Mouse (Mus musculus) gastrocnemius, adult 18-20 months (tissue): Measurements from ENCODE around the gene Calml3. TPM values are rescaled to one million over a fixed set of nuclear protein-coding genes. Genes with fewer than 3 reads are reported as not detected.

Experiments used
- DNase-seq: peaks from one replicate; pipeline ENCODE4 v3.0.0; 2021; ENCODE audit warnings: low spot score
- total RNA-seq, 2 experiments: library from RNA; stranded (reverse); gene quantifications; 2 replicates each; pipeline ENCODE4 v1.2.3; 2021

Calml3 gene
- total RNA-seq, 2 experiments from 2014 or later = not detected

DNA sequence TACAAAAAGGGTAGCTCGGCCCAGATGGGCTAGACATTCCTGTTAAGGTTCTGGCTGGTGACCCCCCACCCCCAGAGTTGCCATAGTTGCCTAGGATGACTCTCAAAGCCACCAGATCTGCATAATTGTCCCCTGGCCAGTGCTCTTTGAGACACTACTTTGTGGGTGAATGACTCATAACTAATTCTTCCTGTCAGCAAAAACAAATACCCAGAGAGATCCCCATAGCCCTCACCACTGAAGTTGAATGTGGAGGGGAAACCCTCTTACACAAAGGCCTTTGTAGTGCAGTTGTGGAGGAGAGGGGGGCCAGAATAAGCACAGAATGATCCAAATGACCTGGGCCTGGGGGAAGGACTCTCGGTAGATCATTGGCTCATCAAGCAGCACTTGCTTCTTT lies 21.6 kb downstream of the Calml3 start:
- DNase-seq = no peak

DNA sequence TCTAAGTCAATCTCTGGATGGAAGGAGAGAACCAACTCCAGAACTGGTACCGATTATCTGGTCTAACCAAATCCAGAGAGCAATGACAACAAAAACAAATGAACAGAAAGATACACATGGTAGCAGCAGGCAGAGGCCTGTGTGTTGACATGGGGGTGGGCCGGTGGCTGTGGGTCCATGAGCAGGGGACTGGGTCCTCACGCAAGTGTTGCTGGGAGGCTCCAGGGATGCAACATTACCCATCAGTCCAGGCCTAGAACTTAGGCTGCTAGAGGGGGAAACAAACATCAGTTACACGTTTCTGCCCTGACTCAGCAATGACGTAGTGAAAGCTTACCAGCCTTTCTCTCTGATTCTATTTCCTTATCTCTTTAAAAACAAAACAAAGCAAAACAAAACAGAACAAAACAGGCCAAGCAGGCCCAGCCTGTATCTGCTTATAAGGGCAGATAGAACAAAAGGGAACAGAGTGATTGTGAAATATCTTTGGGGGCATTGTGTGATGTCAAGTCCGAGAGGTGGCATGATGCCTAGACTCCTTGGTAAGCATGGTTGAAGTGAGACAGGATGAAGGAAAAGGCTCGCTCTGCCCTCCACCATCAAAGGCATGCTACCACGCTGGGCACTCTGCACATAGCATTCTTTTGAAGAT lies 24.4 kb downstream of the Calml3 start:
- DNase-seq = no peak

- no peak for DNase-seq
These were observed 25.3 kb downstream of the Calml3 start for GRCm38 (mm10) chr13:3778591-3779364.

GRCm38 (mm10) chr13:3777216-3777912 lies 26.8 kb downstream of the Calml3 start:
- no peak for DNase-seq

DNA sequence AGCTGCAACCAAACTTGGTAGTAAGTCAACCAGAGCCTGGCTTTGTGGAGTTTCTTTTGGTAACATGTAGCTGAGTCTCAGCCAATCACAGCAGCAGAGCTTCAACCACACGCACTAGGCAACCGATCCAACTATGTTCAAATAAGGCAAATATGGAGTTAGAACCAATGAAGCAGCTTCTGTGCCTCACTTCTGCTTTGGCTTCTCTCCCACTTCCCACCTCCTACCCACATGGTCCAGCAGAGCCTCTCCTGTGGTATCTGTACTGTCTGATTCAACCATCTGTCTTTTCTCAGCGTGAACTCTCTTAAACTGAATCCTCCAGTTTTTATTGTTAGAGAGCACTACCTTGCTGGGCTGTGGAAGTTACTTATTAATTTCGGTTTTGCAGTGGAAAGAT lies 27.7 kb downstream of the Calml3 start:
- no peak for DNase-seq

DNA sequence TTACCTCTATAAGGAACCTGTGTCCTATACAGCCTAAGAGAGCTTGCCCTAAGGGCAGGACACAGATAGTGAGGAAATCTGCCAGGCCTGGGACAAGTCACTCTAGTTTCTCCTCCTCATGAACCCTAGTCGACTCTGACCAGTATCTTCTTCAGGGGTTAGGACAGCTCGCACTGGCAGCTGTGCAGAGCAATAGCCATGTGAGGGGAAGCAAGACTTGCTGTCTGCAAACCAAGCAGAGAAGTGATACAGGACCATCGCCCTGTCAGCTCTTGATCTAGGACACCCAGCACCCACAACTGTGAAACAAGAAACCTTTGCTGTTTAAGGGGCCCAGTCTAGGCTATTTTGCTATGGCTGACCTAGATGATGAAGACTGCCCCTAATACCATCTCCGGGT lies 29.1 kb downstream of the Calml3 start:
- DNase-seq = peak; percentile 41

DNA sequence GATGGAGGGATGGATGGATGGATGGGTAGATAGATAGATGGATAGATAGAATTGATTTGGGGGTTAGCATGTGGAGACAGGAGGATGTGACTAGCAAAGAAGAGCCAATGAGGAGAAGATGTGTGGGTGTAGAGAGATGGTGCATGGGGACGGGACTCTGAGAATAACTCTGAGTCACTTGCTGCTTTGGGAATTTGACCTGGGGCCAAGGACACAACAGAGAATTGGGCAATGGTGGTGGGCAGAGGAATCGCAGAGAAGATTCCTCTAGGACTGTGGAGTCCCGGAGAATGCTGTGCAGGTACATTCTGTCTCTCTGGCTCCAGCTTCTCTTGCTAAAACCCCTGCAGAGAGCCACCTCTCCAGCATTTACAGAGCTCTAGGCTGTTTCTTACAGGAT lies 29.8 kb downstream of the Calml3 start:
- DNase-seq = peak; percentile 39

GRCm38 (mm10) chr13:3773149-3773688 lies 30.9 kb downstream of the Calml3 start:
- DNase-seq = no peak

DNA sequence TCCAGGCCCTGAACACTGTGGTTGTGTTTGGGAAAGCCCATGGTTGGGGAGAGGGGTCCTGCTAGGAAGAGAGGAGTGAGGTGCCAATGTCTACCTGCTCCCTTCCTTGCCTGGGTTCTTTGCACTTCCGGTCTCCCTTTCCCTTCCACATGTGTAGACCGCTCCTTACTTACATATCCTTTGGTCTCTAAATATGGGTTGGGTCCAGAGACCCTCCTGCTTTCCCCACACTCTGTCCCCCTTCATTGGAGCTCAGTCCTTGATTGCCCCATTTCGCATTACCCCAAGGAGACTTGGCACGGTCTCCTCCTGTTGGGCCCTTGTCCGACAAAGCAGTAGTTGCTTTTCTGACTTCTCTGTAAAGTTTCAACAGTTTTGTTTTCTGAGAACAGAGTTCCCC lies 32.9 kb downstream of the Calml3 start:
- no peak for DNase-seq

DNA sequence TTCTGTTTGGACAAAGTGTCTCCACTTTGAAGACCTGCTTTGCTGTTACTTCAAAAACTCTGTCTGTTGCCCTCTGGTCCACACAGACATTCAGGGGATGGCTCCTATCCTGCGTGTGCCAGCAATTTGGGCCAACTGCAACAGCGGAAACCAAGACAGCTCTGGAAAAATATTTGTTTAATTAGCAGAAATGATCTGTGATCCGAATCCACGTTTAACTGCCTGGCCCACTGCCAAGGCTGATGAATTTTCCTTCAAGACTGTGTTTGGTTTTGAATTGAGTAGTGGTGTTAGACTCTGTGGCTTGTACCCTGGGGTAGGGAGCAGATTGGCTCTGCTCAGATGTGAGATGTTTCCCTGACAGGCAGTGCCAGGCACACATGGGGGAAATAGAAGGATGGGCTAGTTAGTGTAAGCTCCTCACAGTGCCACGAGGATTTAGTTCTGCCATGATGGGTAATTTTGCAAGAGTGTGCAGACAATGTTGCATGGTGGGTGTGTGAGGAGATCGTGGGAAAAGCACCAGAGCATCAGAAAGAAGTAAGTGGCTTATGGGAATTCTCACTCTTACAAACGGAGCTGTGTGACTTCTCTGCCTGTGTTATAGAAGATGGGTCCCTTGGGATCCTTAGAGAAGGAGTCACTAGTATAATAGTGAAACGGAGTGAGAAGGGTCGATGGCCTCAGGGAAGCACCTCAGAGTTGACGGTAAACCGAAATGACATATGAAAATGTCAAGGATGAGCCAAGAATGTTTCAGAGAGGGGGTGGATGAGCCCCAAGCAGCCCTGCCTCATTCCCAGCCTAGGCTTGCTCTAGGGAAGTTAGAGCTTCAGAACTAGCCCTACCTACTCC lies 33.7 kb downstream of the Calml3 start:
- DNase-seq = peak; percentile 19

GRCm38 (mm10) chr13:3769531-3769930 lies 34.6 kb downstream of the Calml3 start:
- DNase-seq = no peak

GRCm38 (mm10) chr13:3768621-3769020 lies 35.5 kb downstream of the Calml3 start:
- DNase-seq = no peak

- DNase-seq = no peak
These were observed 37.0 kb downstream of the Calml3 start for GRCm38 (mm10) chr13:3767086-3767485.

- DNase-seq = no peak
These were observed 38.3 kb downstream of the Calml3 start for GRCm38 (mm10) chr13:3765781-3766180.

GRCm38 (mm10) chr13:3761131-3761530 lies 43.0 kb downstream of the Calml3 start:
- DNase-seq = no peak

GRCm38 (mm10) chr13:3758347-3758746 lies 45.8 kb downstream of the Calml3 start:
- no peak for DNase-seq

GRCm38 (mm10) chr13:3753291-3753690 lies 50.8 kb downstream of the Calml3 start:
- DNase-seq = no peak
